Mouse (Mus musculus): ENCODE data around the gene Cnn2. TPM values are rescaled to one million over a fixed set of nuclear protein-coding genes. Genes with fewer than 3 reads are reported as not detected.

Gene Cnn2
- total RNA-seq (2023), result 442 TPM

DNA sequence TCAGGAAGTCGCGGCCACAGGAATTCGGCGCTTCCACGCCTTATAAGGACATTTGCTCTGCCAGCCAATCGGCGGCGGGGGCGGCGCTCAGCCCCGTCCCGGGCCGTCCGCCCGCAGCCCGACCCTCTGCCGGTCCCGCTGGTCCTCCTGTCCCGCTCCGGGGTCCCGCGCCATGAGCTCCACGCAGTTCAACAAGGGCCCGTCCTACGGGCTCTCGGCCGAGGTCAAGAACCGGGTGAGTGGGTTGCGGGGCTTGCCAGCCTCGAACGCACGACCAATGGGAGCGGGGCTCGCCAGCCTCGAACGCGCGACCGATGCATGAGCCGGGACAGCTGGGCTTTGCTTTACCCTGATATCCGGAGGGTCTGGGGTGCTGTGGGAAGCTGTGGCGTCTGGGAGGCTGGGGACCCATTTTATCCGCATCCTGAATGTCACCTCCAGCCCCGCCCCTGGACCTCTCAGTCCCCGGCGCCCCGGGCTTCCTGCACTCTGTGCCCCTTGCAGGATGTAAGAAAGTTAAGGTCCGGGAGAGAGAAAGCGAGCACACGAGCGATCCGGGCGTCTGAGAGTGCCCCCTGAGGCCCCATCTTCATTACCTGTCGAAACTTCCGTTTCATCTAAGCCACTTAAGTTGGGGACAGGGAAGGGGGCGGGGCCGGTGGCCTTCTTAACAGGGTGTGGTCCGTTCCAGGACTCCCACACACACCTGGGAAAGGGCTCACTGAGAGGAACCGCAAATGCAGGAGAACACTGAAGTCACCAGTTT, at the start of gene Cnn2:
TSS of gene Cnn2 (plus strand) at position 79 of the 766 bp plus-strand sequence.

DNA sequence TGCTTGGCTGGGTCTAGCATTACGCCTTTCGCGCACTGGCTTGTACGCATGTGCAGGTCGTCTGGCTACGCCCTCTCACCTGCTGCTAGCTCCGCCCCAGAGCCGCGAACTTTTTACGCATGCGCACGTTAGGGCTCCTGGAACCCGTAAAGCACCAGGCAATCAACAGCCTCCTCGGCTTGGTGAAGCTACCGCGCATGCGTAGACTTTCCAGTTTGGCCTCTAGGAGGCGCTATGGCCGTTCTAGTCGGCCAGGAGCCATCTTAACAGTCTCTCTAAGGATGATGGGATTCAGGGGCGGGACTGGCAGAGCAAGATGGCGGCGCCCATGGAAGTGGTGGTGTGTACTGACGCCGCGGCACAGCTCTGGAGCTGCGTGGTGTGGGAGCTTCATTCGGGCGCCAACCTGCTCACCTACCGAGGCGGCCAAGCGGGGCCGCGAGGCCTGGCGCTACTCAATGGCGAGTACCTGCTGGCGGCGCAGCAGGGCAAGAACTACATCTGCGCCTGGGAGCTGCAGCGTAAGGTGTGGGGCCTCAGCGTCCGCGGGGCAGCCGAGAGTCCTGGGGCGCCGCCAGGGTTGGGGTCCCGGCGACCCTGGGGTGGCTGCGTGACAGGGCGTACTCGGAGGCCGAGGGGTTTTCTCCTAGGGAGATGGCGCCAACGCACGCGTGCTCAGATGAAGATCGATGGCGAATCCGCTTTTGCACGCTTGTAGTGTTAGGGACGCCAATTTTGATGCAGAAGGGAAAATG, 28.4 kb upstream of the Cnn2 start, which contains the start of gene Wdr18:
TSS of gene Wdr18 (plus strand) at position 306 of the 755 bp plus-strand sequence.

GRCm38 (mm10) chr10:79970415-79971182, 17.8 kb upstream of the Cnn2 start, which contains the start of gene Grin3b:
Gene Grin3b, plus strand, starts transcription at chr10:79970715.

GRCm38 (mm10) chr10:79984195-79984816, 4.1 kb upstream of the Cnn2 start, which contains the start of gene Tmem259:
Gene Tmem259, minus strand, starts transcription at chr10:79984330.

GRCm38 (mm10) chr10:79996272-79997033, 8.1 kb downstream of the Cnn2 start, which contains the start of gene Abca7:
Gene Abca7, plus strand, starts transcription at chr10:79996494.

DNA sequence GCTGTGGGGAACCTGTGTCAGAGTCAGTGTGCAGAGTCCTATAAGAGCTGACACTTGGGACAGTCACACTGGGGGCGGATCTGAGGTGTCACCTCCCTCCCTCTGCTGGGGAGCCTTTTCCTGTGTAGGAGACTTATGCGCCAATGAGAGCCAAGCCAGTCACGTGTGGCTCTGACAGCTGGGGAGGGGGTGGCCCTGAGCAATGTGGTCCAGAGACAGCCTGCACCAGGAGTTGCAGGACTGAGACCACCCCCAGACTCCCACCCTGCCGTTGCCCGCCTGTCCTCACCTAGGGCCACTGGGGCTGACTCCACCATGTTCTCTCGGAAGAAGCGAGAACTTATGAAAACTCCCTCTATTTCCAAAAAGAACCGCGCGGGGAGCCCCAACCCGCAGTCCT, 28.1 kb downstream of the Cnn2 start, which contains the start of gene Arhgap45:
TSS of gene Arhgap45 (plus strand) at position 143 of the 400 bp plus-strand sequence.

DNA sequence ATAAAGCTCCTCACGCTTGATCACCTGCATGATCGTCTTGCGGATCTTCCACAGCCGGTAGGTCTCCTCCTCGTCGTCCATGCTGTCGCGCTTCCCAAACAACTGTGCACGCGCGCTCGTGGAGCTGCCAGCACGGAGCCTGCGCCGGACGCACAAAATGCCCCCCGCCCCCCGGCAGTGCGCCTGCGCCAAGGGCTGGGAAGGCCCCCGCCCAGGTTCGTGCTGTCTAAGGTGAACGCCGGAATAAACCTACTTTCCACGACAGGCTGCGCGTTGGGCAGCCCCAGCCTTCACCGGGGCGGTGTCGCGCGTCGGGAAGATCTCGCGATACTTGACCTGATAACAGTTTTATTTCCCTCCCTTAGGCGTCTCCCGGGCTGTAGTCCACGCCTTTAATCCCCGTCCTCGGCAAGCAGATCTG, 51.2 kb downstream of the Cnn2 start, which contains the start of gene Polr2e:
TSS of gene Polr2e (minus strand) at position 237 of the 421 bp plus-strand sequence.

Other genes with a start within 250 kb of the Cnn2 start
- gene Polrmt, start 242.0 kb upstream of the Cnn2 start, total RNA-seq (2023), result 69.9 TPM
- not detected for gene Fgf22, start 233.5 kb upstream of the Cnn2 start, total RNA-seq (2023)
- 71.9 TPM for gene Rnf126, start 221.6 kb upstream of the Cnn2 start, total RNA-seq (2023)
- 1.2 TPM for gene Fstl3, start 211.3 kb upstream of the Cnn2 start, total RNA-seq (2023)
- gene Prss57, start 197.6 kb upstream of the Cnn2 start, total RNA-seq (2023), result not detected
- gene Palm, start 195.0 kb upstream of the Cnn2 start, total RNA-seq (2023), result 6.7 TPM
- not detected for gene Misp, start 167.6 kb upstream of the Cnn2 start, total RNA-seq (2023)
- 783 TPM for gene Ptbp1, start 134.2 kb upstream of the Cnn2 start, total RNA-seq (2023)
- not detected for gene Prtn3, start 114.1 kb upstream of the Cnn2 start, total RNA-seq (2023)
- 1.0 TPM for gene Plppr3, start 114.0 kb upstream of the Cnn2 start, total RNA-seq (2023)
- 0.83 TPM for gene Elane, start 102.3 kb upstream of the Cnn2 start, total RNA-seq (2023)
- gene Cfd, start 97.7 kb upstream of the Cnn2 start, total RNA-seq (2023), result not detected
- gene Med16, start 79.7 kb upstream of the Cnn2 start, total RNA-seq (2023), result 59.4 TPM
- gene Gm26602, start 77.7 kb upstream of the Cnn2 start, total RNA-seq (2023), result not detected
- gene Kiss1r, start 71.6 kb upstream of the Cnn2 start, total RNA-seq (2023), result 0.65 TPM
- 119 TPM for gene R3hdm4, start 67.4 kb upstream of the Cnn2 start, total RNA-seq (2023)
- gene Arid3a, start 61.5 kb upstream of the Cnn2 start, total RNA-seq (2023), result 8.4 TPM
- 48.5 TPM for gene Wdr18, start 28.4 kb upstream of the Cnn2 start, total RNA-seq (2023)
- 0.68 TPM for gene Grin3b, start 17.9 kb upstream of the Cnn2 start, total RNA-seq (2023)
- gene Tmem259, start 4.3 kb upstream of the Cnn2 start, total RNA-seq (2023), result 158 TPM
- 80.3 TPM for gene Abca7, start 7.9 kb downstream of the Cnn2 start, total RNA-seq (2023)
- gene Arhgap45, start 28.1 kb downstream of the Cnn2 start, total RNA-seq (2023), result 901 TPM
- 75.3 TPM for gene Polr2e, start 51.2 kb downstream of the Cnn2 start, total RNA-seq (2023)
- 154 TPM for gene Gpx4, start 58.6 kb downstream of the Cnn2 start, total RNA-seq (2023)
- gene Sbno2, start 117.0 kb downstream of the Cnn2 start, total RNA-seq (2023), result 103 TPM
- gene Stk11, start 127.2 kb downstream of the Cnn2 start, total RNA-seq (2023), result 140 TPM
- 168 TPM for gene Atp5d, start 150.0 kb downstream of the Cnn2 start, total RNA-seq (2023)
- 38.2 TPM for gene Cbarp, start 152.3 kb downstream of the Cnn2 start, total RNA-seq (2023)
- 101 TPM for gene Midn, start 159.7 kb downstream of the Cnn2 start, total RNA-seq (2023)
- gene Cirbp, start 177.4 kb downstream of the Cnn2 start, total RNA-seq (2023), result 178 TPM
- 11.6 TPM for gene 1600002K03Rik, start 184.4 kb downstream of the Cnn2 start, total RNA-seq (2023)
- 0.35 TPM for gene Efna2, start 190.9 kb downstream of the Cnn2 start, total RNA-seq (2023)
- 75.4 TPM for gene Mum1, start 237.8 kb downstream of the Cnn2 start, total RNA-seq (2023)